Mouse (Mus musculus) mouse embryonic stem cell (cell line): ENCODE data around the gene Ebf3.

Experiments used
- in situ Hi-C, 2 experiments: fragments of 300-500 bp; cut with MboI; formaldehyde crosslinking; loops; 1 replicate in 1 of 2; 3 replicates in 1 of 2; pipeline ENCODE4 v1.14.3; 2019 to 2020; ENCODE audit warnings: low sequenced_read_pairs in 2 of 2, low pct_unique_long_range_greater_than_20kb in 1 of 2, mixed read lengths in 1 of 2; ENCODE audit not compliant: unreplicated experiment in 1 of 2

The Ebf3 gene

DNA sequence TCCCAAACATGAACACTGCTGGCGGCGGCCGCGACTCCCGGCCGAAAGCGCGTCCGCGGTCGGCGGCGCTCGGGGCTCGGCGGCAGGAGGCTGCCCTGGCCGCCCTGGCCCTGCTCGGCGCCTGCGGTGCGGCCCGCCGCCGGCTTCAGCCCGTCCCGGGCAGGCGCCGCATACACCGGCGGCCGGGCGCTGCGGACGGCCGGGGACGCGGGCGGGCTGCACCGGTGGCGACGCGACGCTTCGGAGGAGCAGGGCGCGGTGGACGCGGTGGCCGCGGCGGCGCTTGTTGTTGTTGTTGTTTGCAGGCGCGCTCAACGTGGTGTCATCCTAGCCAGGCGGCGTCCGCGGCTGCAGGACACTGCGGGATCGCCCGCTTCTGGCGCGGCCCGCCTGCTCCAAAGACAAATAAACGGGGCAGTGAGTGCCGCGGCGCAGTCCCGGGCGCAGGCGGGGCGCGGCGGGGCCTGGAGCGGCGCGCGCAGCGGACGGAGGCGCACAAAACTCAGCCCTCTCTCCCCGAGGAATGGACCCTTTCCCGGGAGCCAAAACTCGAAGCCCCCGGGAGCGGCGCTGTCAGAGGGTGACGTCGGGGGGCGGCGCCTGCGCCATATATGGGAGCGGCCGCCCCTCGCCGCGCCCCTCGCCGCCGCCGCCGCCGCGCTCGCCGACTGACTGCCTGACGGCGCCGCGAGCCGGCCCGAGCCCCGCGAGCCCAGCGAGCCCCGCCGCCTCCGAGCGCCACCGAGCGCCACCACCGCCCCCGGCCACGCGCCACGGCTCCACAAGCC, at the start of gene Ebf3:
Gene Ebf3 (minus strand): TSS at position 542 of the 788 bp plus-strand sequence.
- in situ Hi-C loops: loop anchor here (10.0 to 25.0 kb wide), 3 partner anchors 727 to 827 kb away; no protein-coding TSS in a partner anchor

DNA sequence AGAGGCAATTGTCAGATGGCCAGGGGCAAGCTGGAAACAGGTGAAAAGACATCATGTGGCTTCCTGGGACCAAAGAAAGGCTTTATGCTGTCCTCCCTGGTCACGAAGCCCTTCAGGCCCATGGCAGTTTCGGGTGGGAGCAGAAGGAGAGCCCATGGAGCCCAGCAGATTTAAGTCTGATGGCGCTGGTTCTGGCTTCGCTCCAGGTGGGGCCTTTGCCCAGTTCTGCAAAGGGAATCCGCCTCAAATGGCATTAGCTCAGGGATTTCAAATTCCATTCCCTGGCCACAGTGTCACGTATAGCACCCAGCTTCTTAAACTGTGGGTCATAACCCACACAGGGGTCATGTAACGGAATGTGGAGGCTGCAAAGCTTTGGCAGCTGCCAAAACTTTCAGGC, 32.6 kb upstream of the Ebf3 start:
- in situ Hi-C loops: no loop called here

DNA sequence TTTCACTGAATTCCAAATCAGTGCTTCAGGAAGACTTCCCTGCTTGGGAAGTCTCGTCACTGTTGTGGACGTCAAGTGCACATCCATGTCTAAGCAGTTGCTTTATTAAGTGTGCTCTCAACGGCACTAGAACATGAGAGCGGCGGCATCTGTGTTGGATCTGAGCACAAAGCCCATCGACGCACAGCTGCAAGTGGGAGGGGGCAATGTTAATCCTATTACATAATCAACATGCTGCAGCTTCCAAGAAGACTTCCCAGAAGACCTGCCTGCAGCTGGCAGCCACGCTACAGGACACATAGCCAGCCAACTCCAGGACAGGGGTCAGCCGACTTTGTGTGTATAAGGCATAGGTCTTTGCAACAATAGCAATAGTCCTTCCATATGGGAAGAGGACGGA, 31.8 kb upstream of the Ebf3 start:
- in situ Hi-C loops: no loop called here

DNA sequence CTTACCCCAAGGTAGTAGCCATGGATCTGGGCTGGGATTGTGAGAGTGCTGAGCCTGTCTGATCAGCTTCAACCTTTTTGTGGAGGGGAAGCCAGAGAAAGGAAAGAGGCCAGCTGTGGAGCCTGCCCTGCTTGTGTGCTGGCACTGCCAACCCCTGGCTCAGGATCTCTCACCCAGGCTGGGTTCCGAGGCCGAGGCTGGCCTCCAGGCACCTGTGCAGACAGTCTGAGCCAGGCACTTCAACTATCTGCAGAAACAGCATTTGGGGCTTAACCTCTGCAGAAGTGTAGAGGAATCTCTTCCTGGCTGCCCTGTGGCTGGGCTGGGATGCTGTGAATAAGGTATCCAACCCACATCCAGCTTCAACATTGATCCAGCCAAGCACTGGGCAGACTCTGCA, 19.7 kb upstream of the Ebf3 start:
- in situ Hi-C loops: no loop called here

DNA sequence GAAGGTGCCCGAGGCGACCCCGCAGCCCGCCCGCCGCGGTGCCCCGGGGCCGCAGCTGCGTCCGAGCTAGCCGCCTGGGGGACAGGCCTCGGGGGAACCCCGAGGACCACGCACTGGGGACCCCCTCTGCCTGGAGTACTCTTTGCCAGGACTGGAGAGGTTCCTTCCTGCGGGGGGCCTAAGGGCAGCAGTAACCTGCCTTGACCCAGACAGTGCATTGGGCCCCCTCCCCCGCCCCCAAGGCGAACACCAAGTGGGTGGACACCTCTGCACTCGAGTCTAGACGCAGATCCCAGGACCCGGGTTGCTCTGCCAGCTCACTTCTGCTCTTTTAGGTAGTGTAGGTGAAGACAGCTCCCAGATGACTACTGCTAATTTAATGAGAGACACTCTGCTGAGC, 8.7 kb upstream of the Ebf3 start:
- in situ Hi-C loops: loop anchor here (10.0 to 25.0 kb wide), 3 partner anchors 142 to 836 kb away; no protein-coding TSS in a partner anchor

DNA sequence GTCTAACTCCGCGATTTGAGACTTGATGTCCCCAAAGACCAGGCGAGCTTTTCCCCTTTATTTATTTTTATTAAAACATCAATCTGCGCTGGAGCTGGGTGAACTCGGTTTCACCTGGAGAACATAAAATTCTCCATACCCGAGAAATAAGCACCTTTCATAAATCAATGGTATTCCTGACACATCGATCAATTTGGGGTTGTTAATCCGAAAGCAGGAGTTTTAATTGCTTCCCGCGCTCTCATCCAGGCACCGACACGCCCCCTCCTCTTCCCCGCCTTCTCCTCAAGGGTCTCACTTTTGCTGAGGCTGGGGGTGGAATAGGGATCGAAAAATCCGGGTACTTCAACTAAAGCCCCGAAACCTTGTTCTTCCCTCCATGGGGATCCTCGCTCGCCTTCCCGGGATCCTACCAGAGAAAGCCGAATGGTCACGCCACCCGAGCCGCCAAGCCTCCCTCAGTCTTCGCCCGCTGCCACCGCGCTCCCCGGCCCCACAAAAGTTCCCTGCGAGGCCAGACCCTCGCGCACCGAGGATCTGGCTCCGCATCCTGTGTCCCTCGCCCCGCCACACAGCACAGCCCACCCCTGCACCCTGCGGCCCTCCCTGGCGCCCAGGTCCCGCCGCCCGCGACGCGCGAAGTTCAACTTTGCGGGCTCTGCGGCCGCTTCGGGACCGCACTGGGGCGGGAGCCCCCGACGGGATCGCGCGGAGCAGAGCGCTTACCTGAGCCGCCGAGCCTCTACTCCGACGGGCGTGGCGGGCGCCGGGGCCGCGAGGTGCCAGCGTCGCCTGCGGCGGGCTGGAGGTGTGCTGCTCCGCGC, 7.9 kb upstream of the Ebf3 start:
- in situ Hi-C loops: loop anchor here (10.0 to 25.0 kb wide), 3 partner anchors 143 to 835 kb away; no protein-coding TSS in a partner anchor

DNA sequence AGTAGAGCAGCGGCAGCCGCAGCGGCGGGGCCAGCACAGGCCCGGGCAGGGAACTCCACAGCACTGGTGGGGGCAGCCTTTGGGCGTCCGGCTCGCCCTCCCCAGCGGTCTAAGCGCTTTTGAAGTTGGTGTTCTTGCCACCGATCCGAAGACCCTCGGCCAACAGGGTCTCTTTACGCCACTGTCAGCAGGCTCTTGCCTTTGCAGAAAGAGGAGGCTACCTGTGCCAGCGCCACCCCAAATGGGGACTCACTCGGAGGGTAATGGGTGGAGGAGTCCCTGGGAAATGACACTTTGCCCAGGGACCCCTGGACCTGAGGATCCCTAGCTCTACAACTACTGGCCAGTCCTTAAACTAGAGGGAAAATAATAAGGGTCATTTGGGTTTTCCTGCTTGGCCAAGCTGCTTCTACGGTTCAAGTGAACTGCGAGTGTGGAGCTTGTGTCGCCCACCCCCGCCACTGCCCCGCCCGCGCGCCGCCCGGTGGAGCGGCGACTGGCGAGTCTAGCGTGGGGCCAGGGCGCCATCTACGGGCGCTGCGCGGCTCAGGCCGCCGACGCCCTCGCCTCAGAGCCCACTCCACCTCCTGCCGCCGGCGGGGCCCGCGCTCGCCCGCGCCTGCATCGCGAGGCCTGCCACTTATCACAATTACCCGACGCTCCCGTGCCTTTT, 7.0 kb upstream of the Ebf3 start:
- in situ Hi-C loops: loop anchor here (10.0 to 25.0 kb wide), 3 partner anchors 144 to 834 kb away; no protein-coding TSS in a partner anchor

DNA sequence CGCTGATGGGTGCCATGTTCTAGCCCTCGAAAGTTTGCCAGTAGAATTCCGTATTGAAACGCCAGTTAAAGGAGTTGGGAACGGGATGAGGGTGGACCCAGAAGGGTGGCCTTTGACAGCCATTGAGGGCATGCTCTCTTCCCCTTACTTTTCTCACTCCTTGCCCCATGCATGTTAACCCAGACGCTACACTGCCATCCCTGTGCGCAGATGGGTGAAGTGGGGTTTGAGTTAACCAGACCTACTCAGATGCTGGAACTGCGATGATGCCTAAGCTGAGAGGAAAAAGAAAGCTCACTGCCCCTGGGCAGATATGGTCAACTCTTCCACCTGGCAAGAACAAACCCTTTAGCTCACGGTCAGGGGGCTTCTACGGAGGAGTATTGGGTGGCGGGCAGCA, 6.1 kb upstream of the Ebf3 start:
- in situ Hi-C loops: loop anchor here (10.0 to 25.0 kb wide), 3 partner anchors 144 to 833 kb away; no protein-coding TSS in a partner anchor

DNA sequence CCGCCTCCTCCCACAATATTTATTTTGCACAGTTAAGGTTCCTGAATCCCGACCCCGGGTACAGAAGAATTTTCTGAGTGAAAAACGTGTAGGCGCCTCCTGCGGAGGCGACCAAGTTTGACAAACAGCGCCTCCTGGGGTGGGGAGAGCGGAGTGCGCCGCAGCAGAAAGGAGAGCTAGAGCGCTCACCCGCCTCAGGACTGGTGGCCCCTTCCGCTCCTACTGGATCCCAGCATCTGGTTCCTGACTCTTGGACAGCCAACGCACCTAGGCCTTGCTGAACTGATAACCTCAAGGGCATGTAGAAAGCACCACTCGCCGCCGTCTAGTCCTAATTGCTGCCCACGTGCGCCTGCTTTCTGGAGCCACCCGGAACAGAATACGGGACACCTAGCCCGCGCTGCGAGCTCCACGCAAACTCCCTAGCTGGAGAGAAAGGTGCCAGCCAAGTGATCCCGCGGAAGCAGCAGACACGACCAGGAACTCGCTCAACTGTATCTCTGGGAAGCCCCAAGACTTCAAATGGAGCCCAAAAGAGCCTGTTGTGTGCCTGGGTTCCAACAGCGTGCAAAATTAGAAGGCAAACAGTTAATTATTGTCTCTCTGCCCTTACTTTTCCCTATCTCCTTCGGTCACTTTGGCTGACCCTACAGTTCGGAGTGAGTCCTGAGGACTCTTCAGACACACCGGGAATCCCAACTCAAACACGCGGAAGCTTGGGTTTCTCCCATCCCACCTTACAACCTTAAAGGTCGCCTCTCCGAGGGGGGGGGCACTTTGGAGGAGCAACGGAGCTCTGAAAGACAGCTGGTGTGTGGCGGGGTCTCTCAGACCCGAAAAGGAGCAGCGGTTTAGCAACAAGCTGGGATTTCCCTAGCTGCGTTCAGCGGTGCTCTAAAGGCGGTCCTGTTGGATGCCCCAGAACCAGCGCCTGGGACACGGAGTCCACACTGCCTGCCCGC, 5.0 kb upstream of the Ebf3 start:
- in situ Hi-C loops: loop anchor here (10.0 to 25.0 kb wide), 3 partner anchors 732 to 832 kb away; no protein-coding TSS in a partner anchor

DNA sequence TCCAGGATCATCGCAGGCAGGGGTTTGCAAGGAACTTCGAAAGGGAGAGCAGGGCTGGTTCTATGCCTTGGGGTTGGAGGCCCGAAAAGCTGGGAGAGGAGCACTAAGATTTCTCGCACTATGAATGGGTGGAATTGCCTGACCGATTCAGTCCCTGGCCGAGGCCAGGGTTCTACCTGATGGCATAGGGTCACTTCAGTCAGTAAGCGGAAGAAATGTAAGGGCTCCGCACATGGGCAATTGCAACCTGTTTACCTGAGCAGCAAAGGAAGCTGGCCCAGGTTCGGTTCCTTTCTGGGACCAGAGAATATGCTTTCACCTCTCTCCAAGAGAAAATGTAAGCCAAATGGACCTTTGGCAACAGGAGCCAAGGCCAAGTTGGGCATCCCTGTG, 4.1 kb upstream of the Ebf3 start:
- in situ Hi-C loops: loop anchor here (10.0 to 25.0 kb wide), 3 partner anchors 731 to 831 kb away; no protein-coding TSS in a partner anchor

DNA sequence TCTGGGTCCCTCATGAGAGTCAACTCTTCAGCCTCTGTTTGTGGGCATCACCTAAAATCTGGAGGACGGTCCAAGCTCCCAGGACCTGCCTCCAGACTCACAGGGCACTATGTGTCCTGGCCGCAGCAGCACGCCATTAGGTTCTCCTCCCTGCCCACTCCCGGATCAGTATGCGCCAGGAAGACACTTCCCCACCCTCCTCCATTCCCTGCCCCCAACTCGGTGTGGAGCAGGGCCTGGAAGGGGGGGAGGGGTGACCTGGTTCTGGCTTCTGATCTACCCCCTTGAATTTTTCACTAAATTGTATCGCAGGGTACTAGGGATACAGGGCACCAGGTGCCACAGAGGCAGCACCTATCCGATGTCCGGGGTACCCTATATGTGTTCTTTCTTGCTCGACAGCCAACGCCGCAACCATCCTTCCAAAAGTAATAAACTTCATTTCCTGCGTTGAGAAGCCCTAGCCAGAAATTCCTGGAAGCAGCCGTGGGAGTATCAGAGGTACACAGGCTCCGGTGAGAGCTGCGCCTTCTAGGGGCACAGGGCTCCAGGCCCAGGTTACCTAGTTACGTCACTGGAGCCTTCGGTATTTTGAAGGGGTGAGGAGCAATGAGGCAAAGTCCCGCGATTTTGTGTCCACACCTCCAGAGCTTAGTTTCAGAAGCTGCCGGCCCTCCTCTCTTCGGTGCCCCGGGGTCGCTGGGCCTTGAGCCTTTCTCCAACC, 3.6 kb upstream of the Ebf3 start:
- in situ Hi-C loops: loop anchor here (10.0 to 25.0 kb wide), 3 partner anchors 731 to 831 kb away; no protein-coding TSS in a partner anchor

DNA sequence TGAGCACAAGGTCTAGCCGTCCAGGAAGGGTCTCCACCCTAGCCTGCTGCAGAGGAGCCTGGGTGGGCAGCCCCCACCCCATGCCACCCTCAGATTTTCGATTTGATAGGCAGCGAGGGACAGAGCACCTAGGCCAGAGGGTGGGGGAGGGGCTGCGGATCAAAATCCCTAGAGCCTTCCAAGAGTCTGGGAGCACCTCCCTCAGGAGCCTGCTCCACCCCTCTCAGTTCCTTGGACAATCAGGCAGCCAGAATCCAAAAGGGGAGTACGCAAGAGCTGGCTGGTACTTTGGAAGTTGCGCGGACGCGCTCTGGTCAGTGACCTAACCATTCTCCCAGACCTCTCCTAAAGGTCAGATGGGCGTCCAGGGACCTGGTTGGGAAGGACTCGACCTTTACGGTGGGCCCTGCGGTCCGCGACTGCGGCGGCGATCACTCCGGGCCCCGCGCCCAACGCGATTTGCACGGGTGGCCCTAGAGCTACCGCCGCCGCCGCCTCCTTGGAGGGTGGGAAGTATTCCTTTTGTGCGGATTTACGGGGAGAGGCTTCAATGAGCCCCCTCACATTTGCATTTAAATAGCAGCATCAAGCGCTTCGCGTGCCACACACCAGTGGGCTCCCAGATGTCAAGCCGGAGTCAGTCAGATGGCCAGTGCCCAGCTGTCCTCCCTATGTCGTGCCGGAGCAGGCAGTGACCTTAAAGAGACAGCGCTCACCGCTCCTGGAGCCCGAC, 2.8 kb upstream of the Ebf3 start:
- in situ Hi-C loops: loop anchor here (10.0 to 25.0 kb wide), 3 partner anchors 730 to 830 kb away; no protein-coding TSS in a partner anchor

DNA sequence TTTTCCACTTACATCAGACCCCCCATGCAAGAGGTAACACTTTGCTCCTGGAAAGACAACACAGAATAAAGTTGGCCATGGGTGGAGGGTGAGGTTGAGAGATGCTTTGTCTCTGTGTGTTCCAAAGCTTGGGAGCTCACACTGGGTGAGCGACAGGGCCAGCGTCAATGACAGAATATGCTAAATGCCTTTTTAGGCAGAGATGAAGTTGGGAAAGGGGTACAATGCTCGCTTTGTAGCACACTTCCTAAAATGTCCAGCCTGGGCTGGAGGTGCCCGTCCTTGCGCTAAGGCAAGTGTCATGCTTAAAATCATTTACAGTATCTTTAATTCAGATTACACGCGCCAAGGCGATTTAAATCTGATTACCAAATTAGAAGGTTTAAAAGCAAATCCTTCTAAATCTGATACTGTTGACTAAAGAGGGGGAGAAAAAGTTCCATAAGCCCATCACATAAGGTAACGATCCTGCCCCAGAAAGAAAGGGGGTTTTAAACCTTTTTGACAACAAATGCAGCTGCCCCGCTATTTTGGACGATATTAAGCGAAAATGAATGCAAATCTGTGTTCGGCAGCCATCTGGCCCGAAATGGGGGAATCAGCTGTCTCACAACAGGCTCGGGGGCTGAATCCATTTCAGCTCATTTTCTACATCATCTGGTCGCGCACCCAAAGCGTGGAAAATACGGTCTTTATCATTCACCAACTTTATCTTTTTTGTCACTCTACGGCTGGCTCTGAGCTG, 2.1 kb upstream of the Ebf3 start:
- in situ Hi-C loops: loop anchor here (10.0 to 25.0 kb wide), 3 partner anchors 729 to 829 kb away; no protein-coding TSS in a partner anchor

DNA sequence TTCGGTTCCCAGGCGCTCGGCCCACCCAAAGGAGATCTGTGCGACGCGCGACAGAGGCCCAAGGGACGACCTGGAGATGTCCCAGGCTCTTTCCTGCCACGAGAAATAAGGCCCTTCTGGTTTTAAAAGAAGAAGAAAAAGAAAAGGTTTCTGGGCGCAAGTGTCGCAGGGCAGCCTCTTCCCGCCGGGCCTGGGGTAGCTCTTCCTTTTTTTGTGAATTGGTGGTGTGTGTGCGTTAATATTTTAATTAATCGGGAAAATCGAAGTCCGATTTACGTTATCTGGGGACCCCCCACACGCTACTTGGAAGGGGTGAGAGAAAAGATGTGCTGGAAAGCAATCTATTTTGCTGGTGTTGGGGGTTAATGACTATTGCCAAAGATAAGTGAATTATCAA, 1.3 kb upstream of the Ebf3 start:
- in situ Hi-C loops: loop anchor here (10.0 to 25.0 kb wide), 3 partner anchors 728 to 828 kb away; no protein-coding TSS in a partner anchor

DNA sequence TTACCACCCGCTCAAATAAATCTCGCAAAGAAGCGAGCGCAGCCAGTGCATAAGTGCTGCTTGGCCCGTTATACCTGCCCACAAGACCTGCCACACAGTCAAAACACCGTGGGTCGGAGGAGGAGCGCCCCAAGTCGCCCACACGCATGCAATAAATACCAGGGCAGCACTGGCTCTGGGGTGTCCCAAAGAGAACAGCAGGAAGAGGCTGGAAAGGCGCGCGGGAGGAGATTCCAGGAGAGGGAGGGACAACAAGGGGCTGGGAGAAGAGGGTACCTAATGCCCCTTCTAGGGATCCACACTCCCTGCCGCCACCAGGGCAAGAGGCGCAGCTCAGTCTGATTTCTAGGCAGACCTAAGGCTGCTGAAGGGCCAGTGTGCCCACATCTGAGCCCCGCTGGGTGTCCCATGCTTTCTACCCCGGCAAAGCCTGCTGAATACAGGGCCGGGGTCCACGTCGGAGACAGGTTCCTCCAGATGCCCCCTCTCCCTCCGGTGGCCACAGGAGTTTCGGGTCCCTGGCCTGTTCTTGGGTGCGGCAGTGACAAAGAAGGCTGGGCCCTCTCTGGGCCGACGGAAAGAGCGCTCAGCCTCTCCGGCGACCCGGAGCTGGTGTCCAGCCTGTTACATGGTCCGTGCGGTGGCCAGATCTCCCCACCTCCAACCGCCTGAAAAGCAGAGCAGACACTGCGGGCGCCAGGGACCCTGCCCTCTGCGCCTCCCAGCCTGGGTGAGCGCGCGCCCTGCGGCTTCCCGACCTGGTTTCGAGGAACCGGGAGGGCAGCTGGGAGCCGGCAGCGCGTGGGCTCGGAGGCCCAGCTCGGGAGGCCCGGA, 682 bp upstream of the Ebf3 start:
- in situ Hi-C loops: loop anchor here (10.0 to 25.0 kb wide), 3 partner anchors 728 to 828 kb away; no protein-coding TSS in a partner anchor
